Mouse (Mus musculus) mouse trophoblast stem cell (cell line): Measurements from ENCODE around the gene Gcg.

Experiments
- in situ Hi-C, 2 experiments: fragments of 300-500 bp; cut with MseI, MboI; formaldehyde crosslinking; loops; 2 replicates in 1 of 2; 3 replicates in 1 of 2; pipeline ENCODE4 v1.15.1; 2025

Gene Gcg

GRCm38 (mm10) chr2:62483550-62483949 is at the start of gene Gcg:
Gcg (minus strand) TSS chr2:62483650.
- in situ Hi-C loops = no loop called here

DNA sequence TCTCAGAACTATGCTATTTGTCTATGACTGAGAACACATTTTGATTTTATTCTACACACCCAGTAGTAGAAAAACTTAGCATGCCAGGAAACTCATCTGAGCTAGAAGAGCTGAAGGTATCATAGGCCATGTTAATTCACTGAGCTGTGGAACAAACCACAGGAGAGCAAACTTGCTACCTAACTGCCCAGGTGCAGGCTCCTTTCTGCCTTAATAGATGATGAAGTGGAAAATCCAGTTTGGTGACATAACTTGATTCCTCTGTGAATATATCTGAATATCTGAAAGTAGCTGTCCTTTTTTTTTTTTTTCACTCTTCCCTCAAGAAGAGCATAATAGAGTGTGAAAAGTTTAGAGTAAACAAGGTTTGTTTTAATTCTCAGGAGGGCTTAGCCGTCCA is 47.6 kb upstream of the Gcg start:
- in situ Hi-C loops = no loop called here

- in situ Hi-C loops = no loop called here
Observed at GRCm38 (mm10) chr2:62526399-62526798, 42.9 kb upstream of the Gcg start.

GRCm38 (mm10) chr2:62517790-62518189 is 34.3 kb upstream of the Gcg start:
- in situ Hi-C loops = no loop called here

DNA sequence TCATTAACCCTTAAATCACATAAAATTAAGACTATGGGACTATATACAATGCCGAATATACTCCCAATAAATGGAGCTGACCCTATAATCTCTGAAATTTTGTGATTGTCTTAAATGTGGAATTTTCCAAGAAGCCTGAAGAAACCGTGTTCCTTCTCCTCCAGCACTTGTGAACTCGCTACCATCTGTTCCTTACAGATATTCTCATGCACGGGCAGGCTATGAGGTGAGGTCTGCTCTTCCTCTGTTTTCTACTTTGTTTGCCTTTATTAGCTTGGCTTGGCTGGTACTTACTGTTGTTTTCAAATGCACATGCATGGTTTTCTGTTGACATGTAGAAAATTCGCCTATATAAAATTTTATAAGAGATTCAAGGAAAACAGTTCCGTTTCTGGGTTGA is 31.0 kb upstream of the Gcg start:
- in situ Hi-C loops = no loop called here

GRCm38 (mm10) chr2:62513477-62513876 is 30.0 kb upstream of the Gcg start:
- in situ Hi-C loops = no loop called here

- in situ Hi-C loops = no loop called here
Observed at GRCm38 (mm10) chr2:62507130-62507529, 23.7 kb upstream of the Gcg start.

- in situ Hi-C loops = no loop called here
Observed at GRCm38 (mm10) chr2:62506441-62506840, 23.0 kb upstream of the Gcg start.

GRCm38 (mm10) chr2:62504269-62504796 is 20.9 kb upstream of the Gcg start:
- in situ Hi-C loops = no loop called here

DNA sequence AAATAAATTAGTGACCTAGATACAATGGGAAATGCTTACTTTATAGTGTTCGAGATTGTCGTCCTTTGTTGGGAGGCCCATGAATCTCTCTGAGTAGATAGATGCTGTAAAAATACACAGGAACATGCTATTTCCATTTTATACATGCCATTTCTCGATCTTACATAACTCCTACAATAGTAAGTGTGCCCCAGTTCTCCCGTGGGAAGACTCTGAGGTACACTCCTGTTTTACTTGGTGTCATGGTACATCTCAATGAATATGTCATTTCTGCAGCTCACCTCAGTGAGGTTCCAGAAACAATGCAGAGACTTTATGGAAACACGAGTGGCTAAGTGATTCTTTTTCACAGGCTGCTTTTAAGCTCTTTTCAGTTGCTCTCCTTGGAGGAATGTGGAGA is 19.9 kb upstream of the Gcg start:
- in situ Hi-C loops = no loop called here

DNA sequence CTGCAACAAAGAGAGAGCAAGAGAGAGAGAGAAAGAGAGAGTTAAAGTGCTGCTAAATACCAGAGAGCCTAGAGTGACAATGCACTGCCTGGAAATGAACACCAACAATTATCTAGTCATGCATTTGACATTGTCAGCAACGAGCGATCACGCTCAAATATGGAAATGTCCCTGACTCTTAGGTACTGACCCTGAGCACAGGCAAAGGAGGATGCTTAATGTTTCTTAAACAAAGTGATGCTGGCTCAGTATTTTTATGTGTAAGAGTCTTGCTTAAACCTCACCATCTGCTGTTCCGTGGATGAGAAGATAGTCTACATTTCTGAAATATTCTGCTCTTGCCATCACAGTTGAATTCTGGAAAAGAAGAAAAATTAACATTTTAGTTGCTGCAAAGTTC is 19.1 kb upstream of the Gcg start:
- in situ Hi-C loops = no loop called here

- in situ Hi-C loops = no loop called here
Observed at GRCm38 (mm10) chr2:62498821-62499220, 15.4 kb upstream of the Gcg start.

- in situ Hi-C loops = no loop called here
Observed at GRCm38 (mm10) chr2:62498086-62498485, 14.6 kb upstream of the Gcg start.

GRCm38 (mm10) chr2:62497333-62498002 is 14.0 kb upstream of the Gcg start:
- in situ Hi-C loops = no loop called here

- in situ Hi-C loops = no loop called here
Observed at GRCm38 (mm10) chr2:62495407-62495806, 12.0 kb upstream of the Gcg start.

GRCm38 (mm10) chr2:62489832-62490231 is 6.4 kb upstream of the Gcg start:
- in situ Hi-C loops = no loop called here

DNA sequence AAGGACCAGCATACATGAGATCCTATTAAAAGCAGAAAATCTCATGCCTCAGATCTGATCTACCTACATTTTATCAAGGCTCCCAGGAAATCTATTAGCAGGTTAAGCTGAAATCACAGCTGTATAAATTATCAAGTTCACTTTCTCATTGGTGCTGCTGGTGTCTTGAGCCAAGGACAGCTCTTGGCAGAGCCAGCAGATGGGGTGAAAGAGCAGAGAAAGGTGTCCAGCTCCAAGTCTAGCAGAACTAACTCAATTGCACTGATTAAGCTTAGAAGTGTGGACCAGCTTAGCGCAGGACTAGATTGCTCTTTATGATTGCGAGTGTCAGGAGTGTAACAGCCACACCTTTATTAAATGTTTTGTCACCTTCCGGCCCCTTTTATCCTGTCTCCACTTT is 1.5 kb upstream of the Gcg start:
- in situ Hi-C loops = no loop called here

DNA sequence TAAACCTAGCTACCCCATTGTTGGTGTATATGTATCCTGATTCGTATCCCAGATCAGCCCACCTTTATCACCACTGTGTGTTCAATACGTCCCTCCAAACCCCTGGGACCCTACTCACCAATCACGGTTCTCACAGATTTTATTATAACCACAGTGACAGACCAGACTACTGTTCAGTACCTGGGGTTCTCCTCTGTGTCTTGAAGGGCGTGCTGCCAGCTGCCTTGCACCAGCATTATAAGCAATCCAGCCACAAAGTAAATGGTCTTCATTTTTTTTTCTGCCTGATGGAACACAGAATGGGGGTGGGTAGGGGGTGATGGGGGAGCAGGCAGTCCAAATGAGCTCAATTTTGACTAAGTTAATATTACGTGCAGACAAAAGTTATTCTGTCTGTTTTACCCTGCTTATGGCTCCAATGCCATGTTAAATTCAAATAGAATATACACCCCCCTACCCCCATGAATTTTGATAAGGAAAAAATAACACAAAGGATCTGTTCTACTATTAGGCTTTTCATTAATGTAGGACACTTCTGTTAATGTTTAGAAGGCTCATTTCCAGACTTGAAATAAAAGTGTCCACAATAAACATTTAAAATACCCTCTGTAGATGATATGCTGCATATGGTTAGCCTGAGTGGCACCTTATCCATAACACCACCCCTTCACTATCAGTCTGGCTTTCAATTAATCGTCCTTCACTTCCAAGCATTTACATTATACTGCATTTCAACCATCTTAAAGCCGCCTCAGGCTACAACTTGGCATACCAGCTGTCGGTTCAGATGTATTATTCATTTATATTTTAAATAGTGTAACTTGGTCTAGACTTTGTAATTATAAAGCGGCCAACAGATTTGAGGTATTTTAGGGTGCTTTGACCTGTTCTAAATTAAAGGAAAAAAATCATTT is 2.9 kb downstream of the Gcg start:
- in situ Hi-C loops = no loop called here

GRCm38 (mm10) chr2:62469551-62469950 is 13.9 kb downstream of the Gcg start:
- in situ Hi-C loops = loop anchor here in 1 of 2 experiments (25.0 kb wide), 1 partner anchor 482 kb away; no protein-coding TSS in a partner anchor

DNA sequence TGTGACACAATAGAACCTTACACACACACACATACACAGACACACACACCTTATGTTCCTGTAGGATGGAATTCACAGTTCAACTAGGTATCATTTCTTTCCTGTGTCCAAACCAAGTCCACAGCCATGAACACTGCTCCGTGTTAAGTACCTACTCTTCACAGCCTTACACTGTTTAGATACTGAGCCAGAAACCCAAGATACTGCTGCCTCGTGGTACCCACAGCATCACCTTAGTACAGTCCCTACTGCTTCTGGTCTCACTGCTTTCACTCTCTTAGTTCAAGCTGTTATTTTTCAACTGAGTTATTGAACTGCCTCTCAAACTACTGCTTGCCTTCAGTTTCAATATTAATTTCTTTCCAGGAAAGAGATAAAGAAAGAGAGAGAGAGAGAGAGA is 20.2 kb downstream of the Gcg start:
- in situ Hi-C loops = loop anchor here in 1 of 2 experiments (25.0 kb wide), 1 partner anchor 476 kb away; no protein-coding TSS in a partner anchor

- in situ Hi-C loops = loop anchor here in 1 of 2 experiments (25.0 kb wide), 1 partner anchor 475 kb away; no protein-coding TSS in a partner anchor
Observed at GRCm38 (mm10) chr2:62462174-62462573, 21.3 kb downstream of the Gcg start.

DNA sequence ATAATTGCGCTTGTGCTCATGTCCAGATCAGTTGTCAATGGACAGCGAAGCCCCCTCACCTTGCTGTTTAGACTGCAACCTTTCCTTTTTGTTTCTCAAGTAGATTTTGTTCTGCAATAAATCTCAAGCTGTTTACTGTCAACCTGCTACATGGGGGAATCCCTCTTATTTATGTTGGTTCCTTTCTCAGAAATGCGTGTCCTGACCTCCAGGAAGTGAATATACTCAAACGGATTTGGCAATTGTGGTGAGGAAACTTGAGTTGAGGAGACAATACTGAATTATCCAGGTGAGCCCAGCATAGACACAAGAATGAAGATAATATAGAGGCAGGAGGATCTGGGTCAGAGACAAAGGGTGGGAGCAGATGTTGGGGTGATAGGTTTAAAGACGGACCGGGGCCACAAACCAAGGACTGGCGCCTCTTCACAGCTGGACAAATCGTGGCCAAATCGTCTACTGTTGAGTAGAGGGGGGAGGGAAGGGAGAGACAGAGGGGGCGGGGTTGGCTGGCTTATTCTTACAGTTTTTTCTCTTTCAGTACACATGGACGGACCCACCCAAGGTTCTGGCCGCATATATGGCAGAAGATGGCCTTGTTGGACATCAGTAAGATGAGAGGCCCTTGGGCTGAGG is 22.5 kb downstream of the Gcg start:
- in situ Hi-C loops = loop anchor here in 1 of 2 experiments (25.0 kb wide), 1 partner anchor 474 kb away; no protein-coding TSS in a partner anchor
